Mouse (Mus musculus) brain, embryonic 14.5 days (tissue): Measurements from ENCODE around the gene Mapk8ip3.

Source experiments
- CTCF ChIP-seq: fragments of 200-500 bp; IDR thresholded peaks from 2 replicates; pipeline ENCODE4 v1.5.1; 2012; ENCODE audit warnings: inconsistent platforms, mild to moderate bottlenecking, moderate library complexity, borderline replicate concordance; ENCODE audit not compliant: insufficient read depth, insufficient read length; ENCODE audit errors: extremely low read depth
- POLR2A ChIP-seq: fragments of 200-500 bp; IDR thresholded peaks from 2 replicates; pipeline ENCODE4 v1.6.1; 2012; ENCODE audit warnings: mild to moderate bottlenecking, inconsistent platforms, borderline replicate concordance; ENCODE audit not compliant: poor library complexity, insufficient read depth, insufficient read length, severe bottlenecking; ENCODE audit errors: extremely low read depth

DNA sequence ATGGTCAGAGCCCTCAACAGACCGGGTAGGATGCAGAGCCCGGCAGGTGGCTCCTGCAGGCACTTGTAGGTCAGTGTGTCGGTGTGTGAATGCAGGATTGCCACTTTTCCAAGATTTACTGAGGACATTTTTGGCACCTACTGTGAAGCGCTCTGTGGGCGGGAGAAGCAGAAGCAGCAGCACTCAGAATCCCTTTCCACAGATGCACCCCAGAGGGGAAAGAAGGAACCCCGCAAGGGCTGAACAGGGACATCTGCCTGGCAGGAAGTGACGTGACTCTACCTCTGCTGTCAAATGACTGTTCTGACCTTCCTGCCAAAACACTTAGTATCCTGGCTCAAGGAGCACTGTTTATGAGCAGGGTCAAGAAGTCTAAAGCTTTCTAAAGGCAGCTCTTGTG is 6.3 kb upstream of the Mapk8ip3 start:
- TF ChIP-seq POLR2A = no peak
- no peak for TF ChIP-seq CTCF
